8 mouse cellular contexts compared by ENCODE assay signal in genomic region chr3:21564211-21564781, GRCm38 (mm10).
DNase-seq lines count a peak whose midpoint lies in the region; ATAC-seq and TF ChIP-seq lines count a peak whose summit lies in the region.

No protein-coding gene starts in this region.

- ATAC-seq in embryonic facial prominence, embryonic 14.5 days (ENCODE audit: low read depth): peak; percentile 92
- ATAC-seq in midbrain, postnatal 0 days (ENCODE audit: low FRiP score): peak; percentile 87

- H3K27ac ChIP-seq in embryonic facial prominence, embryonic 14.5 days (replicated peaks; ENCODE audit: low read depth, low read length): peak overlapping the region; percentile 74
- H3K27ac ChIP-seq in heart, adult 2 months: peak overlapping the region; percentile 38
- H3K27ac ChIP-seq in midbrain, postnatal 0 days (ENCODE audit: low read depth, low read length): peak overlapping the region; percentile 68

- 0 out of 2 replicates have a peak, but pooled peaks have one; percentile 53 for TF ChIP-seq EP300 in heart, adult 2 months (IDR thresholded peaks at IDR 0.05; ENCODE audit: insufficient read depth, low read depth, low read length)

- no peaks in the 10 kb centered on the region for H3K36me3 ChIP-seq in embryonic facial prominence, embryonic 14.5 days (ENCODE audit: control insufficient read depth, insufficient read depth, low read length)
- H3K36me3 ChIP-seq in heart, adult 2 months (ENCODE audit: control insufficient read depth, insufficient read depth, low read length): peaks cover 9% of the 10 kb centered on the region
- no peaks in the 10 kb centered on the region for H3K36me3 ChIP-seq in midbrain, postnatal 0 days (ENCODE audit: insufficient read depth, low read length)

- WGBS in embryonic facial prominence, embryonic 14.5 days: 2% methylated on average over 3 of the region's 3 CpGs
- WGBS in heart, adult 2 months: 24% methylated on average over 3 of the region's 3 CpGs
- WGBS in midbrain, postnatal 0 days: 9% methylated on average over 3 of the region's 3 CpGs

- H3K9me3 ChIP-seq in embryonic facial prominence, embryonic 14.5 days (ENCODE audit: control insufficient read depth, low read length): no peaks in the 10 kb centered on the region
- no peaks in the 10 kb centered on the region for H3K9me3 ChIP-seq in midbrain, postnatal 0 days (ENCODE audit: low read length)

- peaks cover 23% of the 10 kb centered on the region for H3K4me1 ChIP-seq in embryonic facial prominence, embryonic 14.5 days (ENCODE audit: control insufficient read depth, insufficient read depth, low read length)
- peaks cover 14% of the 10 kb centered on the region for H3K4me1 ChIP-seq in heart, adult 2 months (ENCODE audit: control insufficient read depth, insufficient read depth, low read length)
- H3K4me1 ChIP-seq in midbrain, postnatal 0 days (ENCODE audit: insufficient read depth, low read length): no peaks in the 10 kb centered on the region; the same call in 1 of the 2 replicates

- no peaks in the 10 kb centered on the region for H3K79me2 ChIP-seq in heart, adult 2 months (replicated peaks; ENCODE audit: control insufficient read depth, insufficient read depth, low read length)

- no peak for TF ChIP-seq POLR2A in heart, adult 2 months (IDR thresholded peaks at IDR 0.05; ENCODE audit: insufficient read depth, low read depth, low read length)

- H3K27me3 ChIP-seq in embryonic facial prominence, embryonic 14.5 days (replicated peaks; ENCODE audit: control insufficient read depth, insufficient read depth, low read length): no peaks in the 10 kb centered on the region
- no peaks in the 10 kb centered on the region for H3K27me3 ChIP-seq in heart, adult 2 months (ENCODE audit: control insufficient read depth, insufficient read depth, low read length)
- H3K27me3 ChIP-seq in midbrain, postnatal 0 days (ENCODE audit: insufficient read depth, low read length): no peaks in the 10 kb centered on the region

- DNase-seq in adrenal gland, postnatal 36 days: peak; percentile 20 to 60
- DNase-seq in embryonic facial prominence, embryonic 14.5 days (ENCODE audit: low spot score): peak; percentile 92
- peak; percentile 65 to 75 for DNase-seq in heart, adult 2 months
- peak; percentile 39 for DNase-seq in kidney, adult 18-20 months
- peak; percentile 90 to 94 for DNase-seq in left cerebral cortex, postnatal 14 days (ENCODE audit: low spot score in 2 of 2)
- DNase-seq in midbrain, postnatal 0 days (ENCODE audit: low spot score): peak; percentile 89
- peak; percentile 85 for DNase-seq in telencephalon, adult 2 months (ENCODE audit: low read depth, low spot score)
- DNase-seq in thymus, postnatal 25 days: no peak

- intact Hi-C loops in heart, adult 2 months (cut with DNase I): loop anchor here (5.0 to 10.0 kb wide), 2 partner anchors 299 to 373 kb away; no protein-coding TSS in a partner anchor
- intact Hi-C loops in left cerebral cortex, postnatal 14 days (cut with DNase I): loop anchor here (5.0 to 10.0 kb wide), 2 partner anchors 513 to 569 kb away; partner anchors contain the start of gene Tbl1xr1

- no peak overlapping the region for H3K9ac ChIP-seq in embryonic facial prominence, embryonic 14.5 days (ENCODE audit: low read depth, low read length)
- no peak overlapping the region for H3K9ac ChIP-seq in heart, adult 2 months (ENCODE audit: low read depth, low read length)
- no peak overlapping the region for H3K9ac ChIP-seq in midbrain, postnatal 0 days (replicated peaks; ENCODE audit: low read length, poor library complexity, severe bottlenecking)

- no peak for TF ChIP-seq CTCF in heart, adult 2 months (IDR thresholded peaks at IDR 0.05)
- no peak for TF ChIP-seq CTCF in midbrain, postnatal 0 days (IDR thresholded peaks at IDR 0.05)

- H3K4me3 ChIP-seq in embryonic facial prominence, embryonic 14.5 days (ENCODE audit: low read depth, low read length): no peak overlapping the region
- H3K4me3 ChIP-seq in heart, adult 2 months: no peak overlapping the region
- no peak overlapping the region for H3K4me3 ChIP-seq in midbrain, postnatal 0 days (ENCODE audit: low read depth, low read length)

- peak overlapping the region; percentile 21; the same call in 1 of the 2 replicates for H3K4me2 ChIP-seq in embryonic facial prominence, embryonic 14.5 days (ENCODE audit: low read depth, low read length)
- H3K4me2 ChIP-seq in midbrain, postnatal 0 days (ENCODE audit: low read depth, low read length, poor library complexity, severe bottlenecking): no peak overlapping the region
